Mouse (Mus musculus) liver, adult 2 months (tissue): ENCODE results near the gene Tspan32. TPM values are rescaled to one million over a fixed set of nuclear protein-coding genes. Genes with fewer than 3 reads are reported as not detected.

ENCODE experiments used
- DNase-seq: peaks from one replicate; pipeline ENCODE4 v3.0.0-alpha.2; 2011; ENCODE audit warnings: low read depth, low spot score; ENCODE audit errors: extremely low read depth
- H3K27ac ChIP-seq: fragments of 200-500 bp; replicated peaks from 2 replicates; pipeline ENCODE4 v1.5.1; 2012; ENCODE audit warnings: low read depth, mild to moderate bottlenecking, control low read depth, inconsistent platforms, low read length; ENCODE audit not compliant: insufficient read depth
- H3K27me3 ChIP-seq: fragments of 200-500 bp; 2 replicates; pipeline ENCODE4 v1.6.1; 2012; ENCODE audit warnings: mild to moderate bottlenecking, moderate library complexity, low read length, inconsistent platforms; ENCODE audit not compliant: control insufficient read depth, insufficient read depth
- H3K36me3 ChIP-seq: fragments of 200-500 bp; 2 replicates; pipeline ENCODE4 v1.6.1; 2012; ENCODE audit warnings: low read length, inconsistent platforms; ENCODE audit not compliant: control insufficient read depth, insufficient read depth
- H3K4me1 ChIP-seq: fragments of 200-500 bp; 2 replicates; pipeline ENCODE4 v1.6.1; 2011; ENCODE audit warnings: low read length; ENCODE audit not compliant: control insufficient read depth, insufficient read depth
- H3K4me3 ChIP-seq: fragments of 200-500 bp; 2 replicates; pipeline ENCODE4 v1.5.1; 2011; ENCODE audit warnings: low read depth, mild to moderate bottlenecking, control low read depth, low read length, moderate library complexity; ENCODE audit not compliant: insufficient read depth
- H3K79me2 ChIP-seq: fragments of 200-500 bp; 2 replicates; pipeline ENCODE4 v1.6.1; 2012; ENCODE audit warnings: inconsistent platforms, mild to moderate bottlenecking, low read length, moderate library complexity; ENCODE audit not compliant: control insufficient read depth, insufficient read depth
- H3K9ac ChIP-seq: fragments of 200-500 bp; 2 replicates; pipeline ENCODE4 v1.6.1; 2012; ENCODE audit warnings: low read depth, mild to moderate bottlenecking, control low read depth, inconsistent platforms, low read length
- CTCF ChIP-seq: fragments of 200-500 bp; IDR thresholded peaks from 2 replicates; pipeline ENCODE4 v1.5.1; 2011; ENCODE audit warnings: low read depth, low read length, control low read depth
- POLR2A ChIP-seq: fragments of 200-500 bp; IDR thresholded peaks from 2 replicates; pipeline ENCODE4 v1.6.1; 2011; ENCODE audit warnings: low read length, control low read depth; ENCODE audit not compliant: insufficient read depth; ENCODE audit errors: extremely low read depth
- WGBS: fragments of 180-500 bp; shearing (Covaris S2); methylation state at CpG from one replicate; pipeline ENCODE4 v1.1.7; 2018; 5-methylcytosine and 5-hydroxymethylcytosine counted together
- polyA plus RNA-seq: library from polyadenylated mRNA; depleted of rRNA; stranded (reverse); fragments of >200 nt; gene quantifications from 2 replicates; pipeline ENCODE4 v1.2.3, GENCODE M21; 2012
- total RNA-seq: library from RNA; depleted of rRNA; stranded (reverse); fragments of >200 nt; gene quantifications from 2 replicates; pipeline ENCODE4 v1.2.3, GENCODE M21; 2014

Gene Tspan32
- total and polyA plus RNA-seq, 2 experiments = 0.46 to 1.0 TPM

- DNase-seq = no peak
- Histone ChIP-seq H3K27me3 (no peaks in the 10 kb centered on the region), H3K27ac (peak overlapping the region; percentile 53; the same call in 1 of the 2 replicates), H3K4me3 (no peak overlapping the region), H3K9ac (no peak overlapping the region), H3K4me1 (peaks cover 27% of the 10 kb centered on the region), H3K79me2 (no peaks in the 10 kb centered on the region), H3K36me3 (no peaks in the 10 kb centered on the region)
- 89% methylated on average over 3 of the region's 3 CpGs for WGBS
- TF ChIP-seq CTCF (no peak), POLR2A (no peak)
Observed at GRCm38 (mm10) chr7:143038174-143038931, 33.5 kb downstream of the Tspan32 start.

DNA sequence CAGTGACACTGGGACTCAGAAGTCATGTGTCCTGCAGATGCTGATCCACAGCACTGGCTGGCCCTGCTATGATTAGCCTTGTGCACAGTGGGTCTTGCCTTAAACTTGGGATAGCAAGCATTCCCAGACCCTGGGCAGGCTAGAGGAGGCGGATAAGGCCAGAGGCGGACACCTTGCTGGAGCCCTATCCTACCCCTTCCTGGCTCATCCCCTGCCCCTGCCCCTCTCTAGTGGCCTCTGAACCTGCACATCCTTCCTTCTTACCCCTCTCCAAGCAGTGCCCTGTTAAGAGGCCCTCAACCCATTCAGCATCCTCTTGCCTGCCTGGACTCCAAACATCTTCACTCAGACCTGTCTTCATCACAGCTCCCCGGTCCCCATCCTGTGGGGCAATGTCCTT lies 35.7 kb downstream of the Tspan32 start:
- Histone ChIP-seq H3K36me3 (no peaks in the 10 kb centered on the region), H3K27me3 (no peaks in the 10 kb centered on the region), H3K9ac (no peak overlapping the region), H3K79me2 (no peaks in the 10 kb centered on the region), H3K27ac (no peak overlapping the region), H3K4me1 (peaks cover 14% of the 10 kb centered on the region), H3K4me3 (no peak overlapping the region)
- no peak for TF ChIP-seq CTCF
- TF ChIP-seq POLR2A = no peak
- no peak for DNase-seq
- WGBS = 89% methylated on average over 3 of the region's 3 CpGs

DNA sequence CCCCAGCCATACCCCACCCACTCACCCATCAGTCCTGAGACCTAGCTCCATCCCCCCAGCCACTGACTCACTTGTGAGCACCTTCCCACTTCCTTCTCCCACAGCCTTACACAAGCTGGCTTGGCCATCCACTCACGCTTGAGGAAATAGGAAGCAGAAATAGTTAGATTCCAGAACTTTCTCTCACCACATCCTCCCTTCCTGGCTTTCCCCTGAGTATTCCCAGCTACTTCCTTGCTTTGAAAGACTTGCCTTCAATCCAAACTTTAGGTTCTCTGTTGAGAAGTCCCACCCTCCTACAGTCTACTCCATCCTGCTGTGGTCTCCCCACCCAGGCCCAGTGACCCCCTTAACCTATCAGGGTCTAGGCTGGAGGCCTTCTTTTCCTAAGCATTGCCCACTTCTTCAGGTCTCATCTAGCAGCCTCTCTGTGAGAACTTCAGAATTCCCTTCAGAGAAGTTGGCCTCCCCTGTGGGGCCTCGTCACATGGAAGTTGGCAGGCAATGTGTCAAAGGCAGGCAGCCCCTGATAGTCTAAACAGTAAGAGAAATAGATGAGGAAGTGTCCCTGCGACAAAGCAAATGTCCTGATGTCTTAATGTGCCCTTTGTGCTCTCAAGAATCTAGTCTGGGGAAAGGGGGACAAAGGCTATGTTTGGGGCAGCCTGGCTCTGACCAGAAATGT lies 36.4 kb downstream of the Tspan32 start:
- H3K36me3 ChIP-seq = no peaks in the 10 kb centered on the region
- H3K4me3 ChIP-seq = no peak overlapping the region
- no peak overlapping the region for H3K9ac ChIP-seq
- no peaks in the 10 kb centered on the region for H3K79me2 ChIP-seq
- 39% methylated on average over 3 of the region's 3 CpGs for WGBS
- H3K27me3 ChIP-seq = no peaks in the 10 kb centered on the region
- TF ChIP-seq POLR2A = no peak
- no peak for TF ChIP-seq CTCF
- DNase-seq = no peak
- peaks cover 14% of the 10 kb centered on the region for H3K4me1 ChIP-seq
- H3K27ac ChIP-seq = peak overlapping the region; percentile 35

- H3K9ac ChIP-seq = no peak overlapping the region
- H3K27ac ChIP-seq = peak overlapping the region; percentile 35
- no peaks in the 10 kb centered on the region for H3K27me3 ChIP-seq
- DNase-seq = peak; percentile 95
- H3K4me1 ChIP-seq = peaks cover 18% of the 10 kb centered on the region
- 7% methylated on average over 3 of the region's 3 CpGs for WGBS
- H3K36me3 ChIP-seq = no peaks in the 10 kb centered on the region
- TF ChIP-seq CTCF (no peak), POLR2A (no peak)
- no peaks in the 10 kb centered on the region for H3K79me2 ChIP-seq
- H3K4me3 ChIP-seq = no peak overlapping the region
Observed at GRCm38 (mm10) chr7:143042089-143042488, 37.2 kb downstream of the Tspan32 start.

DNA sequence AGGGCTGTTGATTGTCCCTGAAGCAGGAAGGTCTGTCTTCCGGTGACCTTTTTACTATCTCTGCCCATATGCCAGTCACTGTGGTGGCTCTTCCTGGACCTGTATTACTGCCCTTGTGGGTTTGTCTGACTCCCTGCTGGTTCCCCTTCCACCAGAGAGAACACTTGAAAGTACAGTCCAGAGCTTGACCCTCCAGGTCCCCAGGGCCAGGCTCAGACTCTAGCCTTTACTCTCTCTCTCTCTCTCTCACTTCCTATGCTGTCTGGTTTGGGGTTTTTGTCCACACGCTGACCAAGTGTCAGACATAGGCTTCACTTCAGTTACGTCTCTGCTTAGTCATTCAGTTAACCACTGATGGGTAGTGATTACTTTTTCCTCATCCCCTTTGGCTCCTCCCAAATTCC lies 38.1 kb downstream of the Tspan32 start:
- H3K4me3 ChIP-seq = no peak overlapping the region
- 79% methylated on average over 3 of the region's 3 CpGs for WGBS
- DNase-seq = no peak
- no peak for TF ChIP-seq CTCF
- no peak for TF ChIP-seq POLR2A
- H3K79me2 ChIP-seq = no peaks in the 10 kb centered on the region
- no peaks in the 10 kb centered on the region for H3K36me3 ChIP-seq
- no peak overlapping the region for H3K9ac ChIP-seq
- peaks cover 18% of the 10 kb centered on the region for H3K4me1 ChIP-seq
- H3K27me3 ChIP-seq = no peaks in the 10 kb centered on the region
- H3K27ac ChIP-seq = peak overlapping the region; percentile 35
